Mouse (Mus musculus) liver, postnatal 0 days (tissue): ENCODE data around the gene Sult1c1. TPM values are rescaled to one million over a fixed set of nuclear protein-coding genes. Genes with fewer than 3 reads are reported as not detected.

ENCODE experiments used
- ATAC-seq: fragments of 200-750 bp; cut with Nextera tagmentation; 2 replicates; pipeline ENCODE4 v1.8.0; 2017; ENCODE audit warnings: mild to moderate bottlenecking, moderate library complexity
- DNase-seq: peaks from one replicate; pipeline ENCODE4 v3.0.0-alpha.2; 2016
- H3K27ac ChIP-seq: fragments of 300-500 bp; sonication (generic); 2 replicates; pipeline ENCODE4 v1.5.1; 2014; ENCODE audit warnings: antibody characterized with exemption, moderate library complexity, mild to moderate bottlenecking, low read depth
- H3K27me3 ChIP-seq: fragments of 300-500 bp; sonication (generic); 2 replicates; pipeline ENCODE4 v1.6.1; 2014; ENCODE audit warnings: low read length, control low read depth, mixed read lengths; ENCODE audit not compliant: insufficient read depth
- H3K36me3 ChIP-seq: fragments of 300-500 bp; sonication (generic); replicated peaks from 2 replicates; pipeline ENCODE4 v1.6.1; 2014; ENCODE audit warnings: mild to moderate bottlenecking, control low read depth, low read length, moderate library complexity, mixed read lengths; ENCODE audit not compliant: insufficient read depth
- H3K4me1 ChIP-seq: fragments of 300-500 bp; sonication (generic); 2 replicates; pipeline ENCODE4 v1.6.1; 2014; ENCODE audit warnings: antibody characterized with exemption, mild to moderate bottlenecking, control low read depth; ENCODE audit not compliant: insufficient read depth
- H3K4me2 ChIP-seq: fragments of 300-500 bp; sonication (generic); 2 replicates; pipeline ENCODE4 v1.6.1; 2014; ENCODE audit warnings: low read depth, mild to moderate bottlenecking, low read length, moderate library complexity, mixed read lengths
- H3K4me3 ChIP-seq: fragments of 300-500 bp; sonication (generic); 2 replicates; pipeline ENCODE4 v1.5.1; 2014; ENCODE audit warnings: low read depth, low read length
- H3K9ac ChIP-seq: fragments of 300-500 bp; sonication (generic); replicated peaks from 2 replicates; pipeline ENCODE4 v1.6.1; 2014; ENCODE audit warnings: mild to moderate bottlenecking, moderate library complexity
- H3K9me3 ChIP-seq: fragments of 300-500 bp; sonication (generic); 2 replicates; pipeline ENCODE4 v1.6.1; 2016; ENCODE audit warnings: mild to moderate bottlenecking, control low read depth, low read length, mixed read lengths
- EP300 ChIP-seq: IDR thresholded peaks from 2 replicates; pipeline ENCODE4 v1.6.1; 2016; ENCODE audit warnings: antibody characterized with exemption, low read depth, mild to moderate bottlenecking
- WGBS: fragments of 180-500 bp; shearing (Covaris S2); extraction: QIAGEN DNeasy Blood & Tissue Kit; methylation state at CpG from one replicate; pipeline ENCODE4 v1.1.7; 2014; ENCODE audit not compliant: insufficient replicate concordance; 5-methylcytosine and 5-hydroxymethylcytosine counted together
- polyA plus RNA-seq: library from polyadenylated mRNA; unstranded; fragments of >200 nt; fragmentation: Nextera tagmentation; extraction: Ambion mirVana; gene quantifications from 2 replicates; pipeline ENCODE4 v1.2.1, GENCODE M21; 2015

Sult1c1 gene
- polyA plus RNA-seq, 1 experiment from 2014 or later = not detected

DNA sequence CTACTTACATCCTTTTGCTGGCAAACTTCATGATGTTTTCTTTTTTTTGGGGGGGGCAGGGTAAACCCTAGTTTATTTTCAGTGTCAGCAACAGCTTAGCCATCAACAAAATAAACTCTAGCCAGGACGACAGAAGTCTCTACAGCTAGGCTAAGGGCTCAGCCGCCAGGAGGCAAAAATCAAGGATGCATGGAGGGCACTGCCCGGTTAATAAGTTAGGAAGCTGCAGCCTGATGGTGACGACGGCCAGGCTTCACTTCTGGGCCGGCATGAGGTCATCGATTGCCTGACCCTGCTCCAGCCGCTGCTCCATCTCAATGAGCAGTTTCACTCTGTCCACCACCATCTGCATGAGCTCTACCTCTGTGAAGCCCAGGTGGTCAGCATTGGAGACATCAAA lies 49.7 kb downstream of the Sult1c1 start:
- H3K9me3 ChIP-seq = no peaks in the 10 kb centered on the region
- H3K27ac ChIP-seq = no peak overlapping the region
- WGBS = 77% methylated on average over 8 of the region's 8 CpGs
- no peaks in the 10 kb centered on the region for H3K4me1 ChIP-seq
- H3K4me2 ChIP-seq = no peak overlapping the region
- DNase-seq (no peak), ATAC-seq (no peak)
- H3K9ac ChIP-seq = no peak overlapping the region
- H3K36me3 ChIP-seq = no peaks in the 10 kb centered on the region
- H3K27me3 ChIP-seq = no peaks in the 10 kb centered on the region
- H3K4me3 ChIP-seq = no peak overlapping the region
- TF ChIP-seq EP300 = no peak

Other genes with a start within 250 kb of the Sult1c1 start
- 2.7 and 3.5 TPM in 2 replicates for gene Sult1c2, start 144.3 kb downstream of the Sult1c1 start, polyA plus RNA-seq